Mouse (Mus musculus) gonadal fat pad, adult 2 months (tissue): ENCODE measurements at regions not wholly inside any gene's neighbourhood (a gene's known extent, or its start where the extent isn't known, plus 50 kb on each side); places are given as distances from the start of the nearest gene placed in this dataset.

Source experiments
- DNase-seq: peaks from one replicate; pipeline ENCODE4 v3.0.0-alpha.2; 2012; ENCODE audit warnings: low read depth

- DNase-seq, result no peak
Observed at GRCm38 (mm10) chr10:111826033-111826754, 146.3 kb upstream of the Krr1 start.

GRCm38 (mm10) chr10:111827246-111827645 lies 145.2 kb upstream of the Krr1 start:
- DNase-seq, result no peak

- no peak for DNase-seq
Observed at GRCm38 (mm10) chr10:111827930-111828329, 144.5 kb upstream of the Krr1 start.

- no peak for DNase-seq
Observed at GRCm38 (mm10) chr10:111828610-111829009, 143.9 kb upstream of the Krr1 start.

- DNase-seq, result no peak
Observed at GRCm38 (mm10) chr10:111829291-111829690, 143.2 kb upstream of the Krr1 start.

GRCm38 (mm10) chr10:111831105-111831504 lies 141.4 kb upstream of the Krr1 start:
- DNase-seq, result no peak

GRCm38 (mm10) chr10:111833611-111834010 lies 138.9 kb upstream of the Krr1 start:
- no peak for DNase-seq

GRCm38 (mm10) chr10:111834280-111834679 lies 138.2 kb upstream of the Krr1 start:
- DNase-seq, result no peak

GRCm38 (mm10) chr10:111834925-111835823 lies 137.3 kb upstream of the Krr1 start:
- no peak for DNase-seq

- DNase-seq, result no peak
Observed at GRCm38 (mm10) chr10:111836191-111836590, 136.3 kb upstream of the Krr1 start.

- DNase-seq, result no peak
Observed at GRCm38 (mm10) chr10:111836802-111837201, 135.7 kb upstream of the Krr1 start.

GRCm38 (mm10) chr10:111842321-111842775 lies 130.1 kb upstream of the Krr1 start:
- no peak for DNase-seq

- DNase-seq, result peak; percentile 45
Observed at GRCm38 (mm10) chr10:111842896-111843295, 129.6 kb upstream of the Krr1 start.

- no peak for DNase-seq
Observed at GRCm38 (mm10) chr10:111843301-111843700, 129.2 kb upstream of the Krr1 start.

- no peak for DNase-seq
Observed at GRCm38 (mm10) chr10:111844144-111844543, 128.3 kb upstream of the Krr1 start.

GRCm38 (mm10) chr10:111845946-111846345 lies 126.5 kb upstream of the Krr1 start:
- no peak for DNase-seq

GRCm38 (mm10) chr10:111854254-111854653 lies 118.2 kb upstream of the Krr1 start:
- no peak for DNase-seq

GRCm38 (mm10) chr10:111855496-111855895 lies 117.0 kb upstream of the Krr1 start:
- DNase-seq, result no peak

- no peak for DNase-seq
Observed at GRCm38 (mm10) chr10:111858403-111858802, 114.1 kb upstream of the Krr1 start.

- DNase-seq, result no peak
Observed at GRCm38 (mm10) chr10:111865286-111865830, 107.1 kb upstream of the Krr1 start.

GRCm38 (mm10) chr10:111867102-111867501 lies 105.4 kb upstream of the Krr1 start:
- no peak for DNase-seq

- no peak for DNase-seq
Observed at GRCm38 (mm10) chr10:111867538-111867937, 104.9 kb upstream of the Krr1 start.

GRCm38 (mm10) chr10:111880354-111880753 lies 92.1 kb upstream of the Krr1 start:
- no peak for DNase-seq
